Mouse (Mus musculus) bone marrow macrophage, adult 2 months (primary cell): ENCODE measurements around the gene Gpr142. TPM values are rescaled to one million over a fixed set of nuclear protein-coding genes. Genes with fewer than 3 reads are reported as not detected.

Experiments used
- H3K27ac ChIP-seq: 2 replicates; pipeline ENCODE4 v1.5.1; 2012; ENCODE audit warnings: low read depth, low read length; ENCODE audit not compliant: insufficient read depth
- H3K4me1 ChIP-seq: 2 replicates; pipeline ENCODE4 v1.6.1; 2012; ENCODE audit warnings: low read length; ENCODE audit not compliant: control insufficient read depth, insufficient read depth
- H3K4me3 ChIP-seq: 2 replicates; pipeline ENCODE4 v1.5.1; 2012; ENCODE audit warnings: mild to moderate bottlenecking, low read length, moderate library complexity; ENCODE audit not compliant: insufficient read depth
- CTCF ChIP-seq: IDR thresholded peaks from 2 replicates; pipeline ENCODE4 v1.5.1; 2012; ENCODE audit warnings: low read depth, mild to moderate bottlenecking, low read length, moderate library complexity
- POLR2A ChIP-seq: IDR thresholded peaks from 2 replicates; pipeline ENCODE4 v1.6.1; 2012; ENCODE audit warnings: mild to moderate bottlenecking, low read depth, low read length, borderline replicate concordance
- polyA plus RNA-seq: library from polyadenylated mRNA; stranded (reverse); fragments of >200 nt; gene quantifications from 2 replicates; pipeline ENCODE4 v1.2.4, GENCODE M21; 2012; ENCODE audit not compliant: missing spikeins, insufficient read depth, insufficient read length

The Gpr142 gene
- polyA plus RNA-seq, 1 experiment = not detected

DNA sequence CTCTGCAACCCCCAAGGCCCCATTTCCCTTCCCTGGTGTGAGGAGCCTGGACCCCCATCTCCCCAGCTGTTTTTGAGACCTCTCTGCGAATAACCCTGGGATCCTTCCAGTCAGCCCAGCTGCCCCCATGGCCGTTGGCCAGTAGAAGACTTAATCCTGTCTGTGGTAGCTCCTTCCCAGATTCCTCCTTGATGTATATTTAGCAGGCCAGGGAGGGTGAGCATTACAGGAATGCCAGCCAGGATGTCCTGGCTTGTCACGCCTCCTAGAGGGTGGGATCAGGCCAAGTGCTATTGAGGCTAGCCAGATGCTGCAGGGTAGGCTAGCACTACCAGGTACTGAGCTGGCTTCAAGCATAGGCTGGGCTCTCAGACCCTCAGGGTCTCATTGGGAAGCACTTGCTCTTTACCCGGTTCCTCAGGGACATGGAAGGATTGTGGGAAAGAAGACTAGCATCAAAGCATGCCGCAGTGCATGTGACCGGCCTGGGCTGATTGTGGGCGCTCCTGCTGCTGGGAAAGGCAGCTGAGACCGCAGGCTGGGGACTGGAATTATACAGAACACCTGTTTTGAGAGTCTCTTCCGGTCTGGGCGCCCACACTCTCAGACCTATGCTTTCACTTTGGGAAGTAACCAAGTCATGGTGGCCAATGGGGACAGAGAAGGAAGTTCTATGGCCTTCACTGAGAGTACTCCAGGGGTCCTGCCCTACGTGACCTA is 16.3 kb downstream of the Gpr142 start:
- H3K4me3 ChIP-seq = no peak overlapping the region
- TF ChIP-seq CTCF (no peak), POLR2A (no peak)
- H3K27ac ChIP-seq = no peak overlapping the region
- peaks cover 26% of the 10 kb centered on the region for H3K4me1 ChIP-seq

GRCm38 (mm10) chr11:114816934-114817333 is 18.2 kb downstream of the Gpr142 start:
- Histone ChIP-seq H3K4me3 (no peak overlapping the region), H3K4me1 (peaks cover 34% of the 10 kb centered on the region), H3K27ac (no peak overlapping the region)
- TF ChIP-seq CTCF (no peak), POLR2A (no peak)

GRCm38 (mm10) chr11:114818185-114818584 is 19.5 kb downstream of the Gpr142 start:
- TF ChIP-seq POLR2A = 0 out of 2 replicates have a peak, but pooled peaks have one; percentile 11
- no peak for TF ChIP-seq CTCF
- Histone ChIP-seq H3K4me3 (no peak overlapping the region), H3K27ac (peak overlapping the region; percentile 45), H3K4me1 (peaks cover 29% of the 10 kb centered on the region)

GRCm38 (mm10) chr11:114819110-114819509 is 20.4 kb downstream of the Gpr142 start:
- TF ChIP-seq CTCF (no peak), POLR2A (no peak)
- no peak overlapping the region for H3K4me3 ChIP-seq
- H3K4me1 ChIP-seq = peaks cover 29% of the 10 kb centered on the region
- H3K27ac ChIP-seq = no peak overlapping the region

- Histone ChIP-seq H3K27ac (no peak overlapping the region), H3K4me1 (peaks cover 29% of the 10 kb centered on the region), H3K4me3 (no peak overlapping the region)
- no peak for TF ChIP-seq CTCF
- TF ChIP-seq POLR2A = no peak
Measured at GRCm38 (mm10) chr11:114820444-114820843, 21.7 kb downstream of the Gpr142 start.

- peak overlapping the region; percentile 42 for H3K27ac ChIP-seq
- TF ChIP-seq CTCF = no peak
- no peak for TF ChIP-seq POLR2A
- H3K4me1 ChIP-seq = peaks cover 30% of the 10 kb centered on the region
- no peak overlapping the region for H3K4me3 ChIP-seq
Measured at GRCm38 (mm10) chr11:114821325-114821724, 22.6 kb downstream of the Gpr142 start.

GRCm38 (mm10) chr11:114822727-114823126 is 24.0 kb downstream of the Gpr142 start:
- Histone ChIP-seq H3K27ac (no peak overlapping the region), H3K4me3 (no peak overlapping the region), H3K4me1 (peaks cover 33% of the 10 kb centered on the region)
- TF ChIP-seq CTCF = no peak
- no peak for TF ChIP-seq POLR2A

DNA sequence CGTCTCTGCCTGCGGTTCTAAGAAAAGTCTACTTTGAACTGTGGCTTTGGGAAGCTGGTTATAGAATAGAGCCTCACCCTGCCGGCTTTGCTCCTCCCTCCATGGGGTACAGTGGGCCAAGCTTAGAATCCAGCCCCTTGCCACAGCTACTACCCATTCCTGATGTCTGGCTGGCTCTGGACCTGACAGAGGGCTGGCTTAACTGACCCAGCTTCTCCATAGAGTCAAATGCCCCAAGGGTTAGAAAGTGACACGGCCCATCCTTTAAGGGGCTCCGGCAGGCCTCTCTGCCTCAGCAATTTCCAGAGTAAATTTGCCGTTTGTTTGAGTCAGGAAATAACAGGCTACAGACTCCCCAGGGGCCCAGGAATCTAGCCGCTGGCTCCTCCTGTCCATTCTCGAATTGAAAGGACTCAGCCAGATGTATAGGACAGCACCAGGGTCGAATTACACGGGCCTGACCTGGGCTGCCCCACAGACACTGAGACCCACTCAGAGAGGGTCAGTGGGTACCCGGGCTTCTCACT is 24.5 kb downstream of the Gpr142 start:
- Histone ChIP-seq H3K4me3 (no peak overlapping the region), H3K27ac (no peak overlapping the region), H3K4me1 (peaks cover 28% of the 10 kb centered on the region)
- TF ChIP-seq POLR2A (no peak), CTCF (no peak)

GRCm38 (mm10) chr11:114826686-114827085 is 28.0 kb downstream of the Gpr142 start:
- TF ChIP-seq POLR2A (no peak), CTCF (no peak)
- Histone ChIP-seq H3K4me1 (peaks cover 12% of the 10 kb centered on the region), H3K4me3 (no peak overlapping the region), H3K27ac (peak overlapping the region; percentile 9; the same call in 1 of the 2 replicates)
